Mouse (Mus musculus) heart, adult 2 months (tissue): ENCODE measurements around the gene L1td1.

Source experiments
- CTCF ChIP-seq: fragments of 200-600 bp; IDR thresholded peaks from 2 replicates; pipeline ENCODE4 v1.8.1; 2022; ENCODE audit warnings: antibody characterized with exemption, mild to moderate bottlenecking, moderate library complexity
- EP300 ChIP-seq: fragments of 200-500 bp; IDR thresholded peaks from 2 replicates; pipeline ENCODE4 v1.6.1; 2011; ENCODE audit warnings: low read depth, low read length, control low read depth; ENCODE audit not compliant: insufficient read depth
- POLR2A ChIP-seq: fragments of 200-500 bp; IDR thresholded peaks from 2 replicates; pipeline ENCODE4 v1.6.1; 2011; ENCODE audit warnings: mild to moderate bottlenecking, low read depth, low read length, control low read depth; ENCODE audit not compliant: insufficient read depth

DNA sequence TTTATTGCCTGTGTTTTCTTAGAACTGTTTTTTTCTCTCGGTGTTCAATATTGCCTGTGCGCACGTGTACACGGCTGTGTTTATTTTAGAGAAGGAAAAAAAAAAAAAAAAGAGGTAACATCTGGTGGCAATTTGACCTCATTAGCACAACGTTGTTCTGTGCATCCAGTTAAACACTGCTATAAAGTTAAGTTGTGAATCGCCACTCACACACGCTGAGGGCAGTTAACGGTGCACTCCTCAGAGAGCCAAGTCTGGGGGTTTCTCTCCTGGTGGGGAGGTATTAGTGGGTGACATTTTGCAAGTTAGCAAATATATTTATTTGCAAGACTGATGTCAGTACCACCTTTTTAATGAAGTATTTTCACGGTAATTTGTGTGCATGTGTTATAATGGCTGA is 49.0 kb upstream of the L1td1 start:
- TF ChIP-seq POLR2A (no peak), CTCF (no peak), EP300 (no peak)
